Mouse (Mus musculus) small intestine, adult 2 months (tissue): ENCODE measurements around the gene Olfr1134.

ENCODE experiments used
- CTCF ChIP-seq: fragments of 200-500 bp; IDR thresholded peaks from 2 replicates; pipeline ENCODE4 v1.5.1; 2012; ENCODE audit warnings: low read depth, mild to moderate bottlenecking, control low read depth, inconsistent platforms, low read length, moderate library complexity, mixed read lengths; ENCODE audit not compliant: insufficient replicate concordance, insufficient read length; ENCODE audit errors: extremely low read depth
- POLR2A ChIP-seq: fragments of 200-500 bp; IDR thresholded peaks from 2 replicates; pipeline ENCODE4 v1.6.1; 2012; ENCODE audit warnings: low read depth, mild to moderate bottlenecking, control low read depth, inconsistent platforms, low read length, moderate library complexity

GRCm38 (mm10) chr2:87658360-87658759 is at the start of gene Olfr1134:
- TF ChIP-seq CTCF (no peak), POLR2A (no peak)
